7 mouse cellular contexts compared by ENCODE assay signal in genomic region chr11:6474381-6474780, GRCm38 (mm10). TPM values are rescaled to one million over a fixed set of nuclear protein-coding genes. Genes with fewer than 3 reads are reported as not detected.
DNase-seq lines count a peak whose midpoint lies in the region; ATAC-seq and TF ChIP-seq lines count a peak whose summit lies in the region.

No protein-coding gene starts in this region.

- H3K4me2 ChIP-seq in lung, postnatal 0 days (replicated peaks; ENCODE audit: low read depth, low read length) = peak overlapping the region; percentile 83
- H3K4me2 ChIP-seq in limb, embryonic 12.5 days = peak overlapping the region; percentile 91
- H3K4me2 ChIP-seq in stomach, embryonic 14.5 days (replicated peaks; ENCODE audit: low read depth, low read length) = peak overlapping the region; percentile 77

- H3K4me1 ChIP-seq in lung, postnatal 0 days (ENCODE audit: insufficient read depth, low read depth, low read length) = peaks cover 24% of the 10 kb centered on the region; the same call in 1 of the 2 replicates
- peaks cover 52% of the 10 kb centered on the region for H3K4me1 ChIP-seq in forebrain, embryonic 10.5 days
- H3K4me1 ChIP-seq in limb, embryonic 12.5 days (replicated peaks) = peaks cover 42% of the 10 kb centered on the region
- H3K4me1 ChIP-seq in stomach, embryonic 14.5 days (ENCODE audit: control insufficient read depth, insufficient read depth, low read length) = peaks cover 30% of the 10 kb centered on the region

- no peak for TF ChIP-seq CTCF in lung, postnatal 0 days (IDR thresholded peaks at IDR 0.05)

- peak overlapping the region; percentile 99 for H3K27ac ChIP-seq in lung, postnatal 0 days (ENCODE audit: low read length)
- H3K27ac ChIP-seq in forebrain, embryonic 10.5 days = peak overlapping the region; percentile 95
- H3K27ac ChIP-seq in limb, embryonic 12.5 days = no peak overlapping the region; the same call in 1 of the 2 replicates
- H3K27ac ChIP-seq in stomach, embryonic 14.5 days (ENCODE audit: low read length) = peak overlapping the region; percentile 98

- 21% methylated on average over 6 of the region's 6 CpGs for WGBS in lung, postnatal 0 days
- 48% methylated on average over 6 of the region's 6 CpGs for WGBS in forebrain, embryonic 10.5 days
- WGBS in limb, embryonic 12.5 days = 33% methylated on average over 6 of the region's 6 CpGs
- WGBS in stomach, embryonic 14.5 days = 27% methylated on average over 6 of the region's 6 CpGs

- intact Hi-C loops in gastrocnemius, postnatal 36 days (cut with DNase I) = no loop called here

- H3K9me3 ChIP-seq in lung, postnatal 0 days (ENCODE audit: low read length) = no peaks in the 10 kb centered on the region
- no peaks in the 10 kb centered on the region for H3K9me3 ChIP-seq in forebrain, embryonic 10.5 days
- H3K9me3 ChIP-seq in limb, embryonic 12.5 days = no peaks in the 10 kb centered on the region
- H3K9me3 ChIP-seq in stomach, embryonic 14.5 days (ENCODE audit: control insufficient read depth, low read depth, low read length) = no peaks in the 10 kb centered on the region

- H3K27me3 ChIP-seq in lung, postnatal 0 days (replicated peaks; ENCODE audit: insufficient read depth, low read length) = no peaks in the 10 kb centered on the region
- no peaks in the 10 kb centered on the region for H3K27me3 ChIP-seq in forebrain, embryonic 10.5 days (ENCODE audit: poor library complexity, severe bottlenecking)
- H3K27me3 ChIP-seq in limb, embryonic 12.5 days = no peaks in the 10 kb centered on the region
- no peaks in the 10 kb centered on the region for H3K27me3 ChIP-seq in stomach, embryonic 14.5 days (ENCODE audit: control insufficient read depth, insufficient read depth, low read length)

- H3K36me3 ChIP-seq in lung, postnatal 0 days (ENCODE audit: insufficient read depth, low read length) = no peaks in the 10 kb centered on the region
- peaks cover 42% of the 10 kb centered on the region for H3K36me3 ChIP-seq in forebrain, embryonic 10.5 days (replicated peaks)
- peaks cover 21% of the 10 kb centered on the region; the same call in 1 of the 2 replicates for H3K36me3 ChIP-seq in limb, embryonic 12.5 days
- H3K36me3 ChIP-seq in stomach, embryonic 14.5 days (ENCODE audit: control insufficient read depth, insufficient read depth, low read length) = no peaks in the 10 kb centered on the region; the same call in 1 of the 2 replicates

- peak overlapping the region; percentile 93 for H3K9ac ChIP-seq in lung, postnatal 0 days (replicated peaks; ENCODE audit: low read depth)
- peak overlapping the region; percentile 97 for H3K9ac ChIP-seq in limb, embryonic 12.5 days (replicated peaks)
- H3K9ac ChIP-seq in stomach, embryonic 14.5 days (replicated peaks; ENCODE audit: low read depth, low read length) = peak overlapping the region; percentile 93

- DNase-seq in lung, postnatal 0 days (ENCODE audit: low spot score) = no peak
- no peak for DNase-seq in lung, postnatal 25 days (ENCODE audit: low spot score)
- no peak for DNase-seq in forebrain, embryonic 10.5 days (ENCODE audit: extremely low spot score, low spot score)
- no peak for DNase-seq in gastrocnemius, postnatal 36 days

- no peak for ATAC-seq in lung, postnatal 0 days
- ATAC-seq in limb, embryonic 12.5 days (ENCODE audit: insufficient number of reproducible peaks, insufficient read depth, low FRiP score, low TSS enrichment, low read depth) = no peak
- no peak for ATAC-seq in stomach, embryonic 14.5 days (ENCODE audit: insufficient number of reproducible peaks, insufficient read depth, low FRiP score, low read depth)
- ATAC-seq in cerebellum, adult (ENCODE audit: insufficient number of reproducible peaks, low FRiP score, low TSS enrichment) = no peak

- H3K4me3 ChIP-seq in lung, postnatal 0 days (ENCODE audit: low read depth, low read length) = peak overlapping the region; percentile 86
- peak overlapping the region; percentile 97 for H3K4me3 ChIP-seq in forebrain, embryonic 10.5 days
- peak overlapping the region; percentile 97 for H3K4me3 ChIP-seq in limb, embryonic 12.5 days (replicated peaks)
- H3K4me3 ChIP-seq in stomach, embryonic 14.5 days (ENCODE audit: low read depth, low read length) = peak overlapping the region; percentile 96

- TF ChIP-seq EP300 in lung, postnatal 0 days (IDR thresholded peaks at IDR 0.05) = no peak

RNA-seq across cellular contexts. Expression of gene Purb, which starts 1.3 kb away (rescaled TPM):
- 21.4 and 25.5 TPM in 2 replicates for polyA plus RNA-seq in lung, postnatal 0 days (2015; fragmentation: Nextera tagmentation; extraction: Ambion mirVana)
- polyA plus RNA-seq in forebrain, embryonic 10.5 days (2016; fragmentation: Nextera tagmentation; extraction: Ambion mirVana) = 16.9 and 18.7 TPM in 2 replicates
- 22.6 TPM in 2 replicates for polyA plus RNA-seq in limb, embryonic 12.5 days (2016; fragmentation: Nextera tagmentation; extraction: Ambion mirVana)
- polyA plus RNA-seq in stomach, embryonic 14.5 days (2014; fragmentation: Nextera tagmentation; extraction: Ambion mirVana) = 34.6 and 35.5 TPM in 2 replicates
- total RNA-seq in gastrocnemius, postnatal 36 days (2021) = 10 to 100 TPM; 19.7 to 20.7 TPM

RNA-seq across cellular contexts. Expression of gene H2afv, which starts 30.1 kb away (rescaled TPM):
- 259 and 268 TPM in 2 replicates for polyA plus RNA-seq in lung, postnatal 0 days (2015; fragmentation: Nextera tagmentation; extraction: Ambion mirVana)
- 844 and 848 TPM in 2 replicates for polyA plus RNA-seq in forebrain, embryonic 10.5 days (2016; fragmentation: Nextera tagmentation; extraction: Ambion mirVana)
- 763 and 824 TPM in 2 replicates for polyA plus RNA-seq in limb, embryonic 12.5 days (2016; fragmentation: Nextera tagmentation; extraction: Ambion mirVana)
- polyA plus RNA-seq in stomach, embryonic 14.5 days (2014; fragmentation: Nextera tagmentation; extraction: Ambion mirVana) = 524 and 623 TPM in 2 replicates
- total RNA-seq in gastrocnemius, postnatal 36 days (2021) = 10 to 100 TPM; 36.4 to 49.2 TPM

RNA-seq across cellular contexts. Expression of gene Myo1g, which starts 46.4 kb away (rescaled TPM):
- 5.7 and 6.2 TPM in 2 replicates for polyA plus RNA-seq in lung, postnatal 0 days (2015; fragmentation: Nextera tagmentation; extraction: Ambion mirVana)
- polyA plus RNA-seq in forebrain, embryonic 10.5 days (2016; fragmentation: Nextera tagmentation; extraction: Ambion mirVana) = 0.97 and 1.0 TPM in 2 replicates
- 0.66 and 1.8 TPM in 2 replicates for polyA plus RNA-seq in limb, embryonic 12.5 days (2016; fragmentation: Nextera tagmentation; extraction: Ambion mirVana)
- polyA plus RNA-seq in stomach, embryonic 14.5 days (2014; fragmentation: Nextera tagmentation; extraction: Ambion mirVana) = 1.1 and 1.3 TPM in 2 replicates
- total RNA-seq in gastrocnemius, postnatal 36 days (2021) = 1 to 10 TPM; 1.3 to 1.7 TPM

RNA-seq across cellular contexts. Expression of gene Ppia, which starts 59.1 kb away (rescaled TPM):
- 3,011 and 3,180 TPM in 2 replicates for polyA plus RNA-seq in lung, postnatal 0 days (2015; fragmentation: Nextera tagmentation; extraction: Ambion mirVana)
- 6,009 and 6,074 TPM in 2 replicates for polyA plus RNA-seq in forebrain, embryonic 10.5 days (2016; fragmentation: Nextera tagmentation; extraction: Ambion mirVana)
- polyA plus RNA-seq in limb, embryonic 12.5 days (2016; fragmentation: Nextera tagmentation; extraction: Ambion mirVana) = 5,590 and 5,882 TPM in 2 replicates
- polyA plus RNA-seq in stomach, embryonic 14.5 days (2014; fragmentation: Nextera tagmentation; extraction: Ambion mirVana) = 5,529 and 5,614 TPM in 2 replicates
- total RNA-seq in gastrocnemius, postnatal 36 days (2021) = 100 to 1,000 TPM; 206 to 211 TPM
